Mouse (Mus musculus) bone marrow, adult 2 months (tissue): ENCODE data around the gene Uvrag. TPM values are rescaled to one million over a fixed set of nuclear protein-coding genes. Genes with fewer than 3 reads are reported as not detected.

ENCODE experiments used
- H3K27ac ChIP-seq: fragments of 200-500 bp; 2 replicates; pipeline ENCODE4 v1.5.1; 2012; ENCODE audit warnings: low read depth, mild to moderate bottlenecking, control low read depth, inconsistent platforms, low read length; ENCODE audit not compliant: control insufficient read depth, poor library complexity, insufficient read depth
- H3K4me1 ChIP-seq: fragments of 200-500 bp; 2 replicates; pipeline ENCODE4 v1.6.1; 2011; ENCODE audit warnings: low read length; ENCODE audit not compliant: control insufficient read depth, insufficient read depth
- H3K4me3 ChIP-seq: fragments of 200-500 bp; replicated peaks from 2 replicates; pipeline ENCODE3; 2011; ENCODE audit warnings: mild to moderate bottlenecking, low read depth, low read length, control low read depth; ENCODE audit not compliant: control insufficient read depth
- CTCF ChIP-seq: fragments of 200-500 bp; IDR thresholded peaks from 2 replicates; pipeline ENCODE4 v1.5.1; 2011; ENCODE audit warnings: low read length, control low read depth; ENCODE audit not compliant: control insufficient read depth, insufficient read depth
- POLR2A ChIP-seq: fragments of 200-500 bp; IDR thresholded peaks from 2 replicates; pipeline ENCODE4 v1.6.1; 2011; ENCODE audit warnings: low read depth, mild to moderate bottlenecking, control low read depth, low read length, borderline replicate concordance; ENCODE audit not compliant: control insufficient read depth
- WGBS: fragments of 180-500 bp; shearing (Covaris S2); methylation state at CpG from one replicate; pipeline ENCODE4 v1.1.7; 2018; 5-methylcytosine and 5-hydroxymethylcytosine counted together
- polyA plus RNA-seq: library from polyadenylated mRNA; stranded (reverse); fragments of >200 nt; gene quantifications from 2 replicates; pipeline ENCODE4 v1.2.4, GENCODE M21; 2011; ENCODE audit warnings: low replicate concordance; ENCODE audit not compliant: missing spikeins, insufficient read depth, insufficient read length

The Uvrag gene
- polyA plus RNA-seq, 1 experiment: 38.2 TPM

DNA sequence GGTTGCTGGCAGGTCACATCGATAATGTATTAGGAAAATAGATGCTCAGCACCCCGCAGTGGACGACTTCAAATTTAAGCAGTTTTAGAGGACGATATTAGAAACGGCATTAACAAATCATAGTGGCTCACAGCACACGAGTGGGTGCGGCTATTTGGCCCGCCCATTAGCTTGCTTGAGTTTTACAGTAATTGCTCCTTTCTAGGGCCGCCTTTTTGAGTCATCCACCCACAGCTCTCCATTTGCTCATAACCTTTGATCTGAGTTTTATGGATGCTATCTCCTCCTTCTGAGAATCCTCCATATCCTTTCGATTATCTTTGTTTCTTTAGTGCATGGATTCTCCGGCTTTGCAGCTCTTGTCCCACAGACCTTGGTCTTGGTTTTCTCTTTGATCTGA, 178.9 kb downstream of the Uvrag start:
- H3K27ac ChIP-seq: no peak overlapping the region
- H3K4me3 ChIP-seq: no peak overlapping the region
- WGBS: 86% methylated on average over 11 of the region's 11 CpGs
- TF ChIP-seq POLR2A (no peak), CTCF (no peak)
- peaks cover 3% of the 10 kb centered on the region; the same call in 1 of the 2 replicates for H3K4me1 ChIP-seq

- Histone ChIP-seq H3K27ac (no peak overlapping the region), H3K4me3 (no peak overlapping the region), H3K4me1 (peaks cover 3% of the 10 kb centered on the region; the same call in 1 of the 2 replicates)
- WGBS: 89% methylated on average over 8 of the region's 8 CpGs
- TF ChIP-seq CTCF (no peak), POLR2A (no peak)
These were observed 180.7 kb downstream of the Uvrag start for GRCm38 (mm10) chr7:98960274-98960673.

DNA sequence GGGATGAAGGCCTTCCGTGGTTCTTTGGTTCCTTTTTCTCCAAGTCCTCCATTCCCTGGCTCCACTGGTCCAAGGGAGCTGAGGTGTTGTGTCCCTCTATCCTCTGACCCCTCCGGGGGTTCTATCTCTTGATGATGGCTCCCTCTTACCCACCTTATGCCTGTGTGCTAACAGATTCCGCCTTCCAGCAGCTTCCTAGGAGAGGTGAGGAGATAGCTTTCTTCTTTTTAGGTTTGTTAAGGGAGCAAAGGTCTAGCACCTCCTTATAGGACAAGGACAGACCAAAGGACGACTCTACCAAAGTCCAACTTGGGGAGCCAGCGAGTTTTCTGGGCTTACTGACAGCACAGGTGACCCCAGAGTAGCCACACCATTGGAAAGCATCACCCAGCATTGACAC, 181.7 kb downstream of the Uvrag start:
- no peak overlapping the region for H3K4me3 ChIP-seq
- 81% methylated on average over 5 of the region's 5 CpGs for WGBS
- no peak overlapping the region for H3K27ac ChIP-seq
- TF ChIP-seq POLR2A (no peak), CTCF (no peak)
- H3K4me1 ChIP-seq: peaks cover 3% of the 10 kb centered on the region; the same call in 1 of the 2 replicates

- H3K4me3 ChIP-seq: no peak overlapping the region
- no peak overlapping the region for H3K27ac ChIP-seq
- peaks cover 3% of the 10 kb centered on the region; the same call in 1 of the 2 replicates for H3K4me1 ChIP-seq
- 70% methylated on average over 11 of the region's 11 CpGs for WGBS
- TF ChIP-seq CTCF: no peak
- TF ChIP-seq POLR2A: no peak
These were observed 182.8 kb downstream of the Uvrag start for GRCm38 (mm10) chr7:98958172-98958571.

- 88% methylated on average over 8 of the region's 8 CpGs for whole genome bisulfite sequencing
These were observed 183.7 kb downstream of the Uvrag start for GRCm38 (mm10) chr7:98957111-98957741.

GRCm38 (mm10) chr7:98956609-98957008, 184.3 kb downstream of the Uvrag start:
- TF ChIP-seq POLR2A: no peak
- no peak for TF ChIP-seq CTCF
- H3K4me3 ChIP-seq: no peak overlapping the region
- no peaks in the 10 kb centered on the region for H3K4me1 ChIP-seq
- WGBS: 90% methylated on average over 1 of the region's 1 CpGs
- H3K27ac ChIP-seq: no peak overlapping the region

More at GRCm38 (mm10) chr7:98957111-98957741, 183.7 kb downstream of the Uvrag start:
- TF ChIP-seq POLR2A: no peak
- TF ChIP-seq CTCF: no peak
- H3K4me1 ChIP-seq: no peaks in the 10 kb centered on the region
- H3K27ac ChIP-seq: no peak overlapping the region
- H3K4me3 ChIP-seq: no peak overlapping the region

DNA sequence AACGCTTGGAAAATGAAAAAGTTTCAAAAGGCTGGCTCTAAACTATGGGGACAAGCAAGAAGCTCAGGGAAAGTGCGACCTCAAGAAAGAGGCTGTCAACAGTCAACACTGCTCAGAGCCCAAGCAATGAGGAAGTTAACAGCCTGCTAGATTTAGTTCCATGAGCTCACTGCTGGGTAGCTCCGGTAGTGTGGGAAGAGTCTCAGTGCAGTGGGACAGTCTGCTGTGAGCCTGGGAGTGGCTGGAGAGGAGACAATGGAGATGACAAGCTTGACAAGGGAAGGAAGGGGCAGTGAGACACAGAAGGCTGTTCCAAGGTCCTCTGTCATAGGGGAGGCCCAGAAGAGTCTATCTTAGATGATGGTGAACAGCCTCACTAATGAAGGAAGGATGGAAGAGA, 187.3 kb downstream of the Uvrag start:
- Histone ChIP-seq H3K4me1 (no peaks in the 10 kb centered on the region), H3K4me3 (no peak overlapping the region), H3K27ac (no peak overlapping the region)
- TF ChIP-seq CTCF (no peak), POLR2A (no peak)
- WGBS: 40% methylated on average over 3 of the region's 3 CpGs

GRCm38 (mm10) chr7:98944986-98945385, 196.0 kb downstream of the Uvrag start:
- TF ChIP-seq POLR2A (no peak), CTCF (no peak)
- H3K4me3 ChIP-seq: no peak overlapping the region
- no peak overlapping the region for H3K27ac ChIP-seq
- no peaks in the 10 kb centered on the region; the same call in 1 of the 2 replicates for H3K4me1 ChIP-seq
- WGBS: 16% methylated on average over 3 of the region's 3 CpGs

GRCm38 (mm10) chr7:98943687-98944086, 197.3 kb downstream of the Uvrag start:
- no peaks in the 10 kb centered on the region; the same call in 1 of the 2 replicates for H3K4me1 ChIP-seq
- WGBS: 49% methylated on average over 5 of the region's 5 CpGs
- TF ChIP-seq POLR2A: no peak
- no peak for TF ChIP-seq CTCF

More at GRCm38 (mm10) chr7:98943687-98944086, 197.3 kb downstream of the Uvrag start:
- Histone ChIP-seq H3K27ac (no peak overlapping the region), H3K4me3 (no peak overlapping the region)
